Mouse (Mus musculus): ENCODE measurements at regions not wholly inside any gene's neighbourhood (a gene's known extent, or its start where the extent isn't known, plus 50 kb on each side); places are given as distances from the start of the nearest gene placed in this dataset.

DNA sequence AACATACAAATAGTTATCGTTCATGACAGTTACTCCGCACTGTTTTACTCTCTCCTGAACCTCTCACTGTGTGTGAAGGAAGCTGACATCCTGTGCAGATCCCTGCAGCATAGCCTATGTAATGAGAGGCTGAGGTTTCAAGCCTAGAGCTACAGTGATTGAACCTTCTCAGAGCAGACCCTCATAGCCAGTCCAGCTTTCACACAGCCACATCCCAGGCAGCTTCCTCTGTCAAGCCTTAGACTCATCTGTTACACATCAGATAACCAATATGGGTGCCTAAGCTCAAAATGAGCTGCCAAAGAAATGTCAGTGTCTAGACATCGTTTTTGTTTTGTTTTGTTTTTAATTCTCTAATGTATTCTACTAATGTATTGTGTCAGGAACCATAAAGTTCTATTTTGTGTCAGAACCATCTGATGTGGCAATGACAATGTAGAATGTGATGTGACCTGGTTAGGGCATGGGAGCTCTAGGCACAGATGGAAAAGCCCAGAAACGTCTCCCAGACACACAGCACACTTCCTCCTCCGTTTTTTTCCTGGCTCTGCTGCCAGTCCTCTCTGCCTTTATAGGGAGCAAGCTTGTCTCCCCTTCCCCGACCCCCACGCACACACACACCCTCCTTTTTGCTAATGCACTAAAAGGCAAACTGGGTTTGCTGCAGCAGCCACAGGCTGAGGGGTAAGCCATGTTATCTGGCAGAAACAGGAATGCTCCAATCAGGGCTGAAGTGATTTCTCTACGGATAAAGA, 146.1 kb downstream of the Cep170 start:
- TF ChIP-seq POLR2A (IDR thresholded peaks at IDR 0.05; ENCODE audit: insufficient read depth, low read length), result no peak
- TF ChIP-seq CTCF (IDR thresholded peaks at IDR 0.05; ENCODE audit: low read depth, low read length), result no peak
- no peak for TF ChIP-seq EP300 (IDR thresholded peaks at IDR 0.05; ENCODE audit: insufficient read depth, low read depth, low read length)
